Mouse (Mus musculus) heart, postnatal 14 days (tissue): ENCODE measurements at regions not wholly inside any gene's neighbourhood (a gene's known extent, or its start where the extent isn't known, plus 50 kb on each side); places are given as distances from the start of the nearest gene placed in this dataset.

ENCODE experiments used
- DNase-seq, 2 experiments: peaks; one replicate each; pipeline ENCODE4 v3.0.0; 2021 to 2022
- intact Hi-C: fragments of 180-260 bp; cut with DNase I; formaldehyde crosslinking; loops from one replicate; pipeline ENCODE4 v1.15.1; 2025

- no peak for DNase-seq
- intact Hi-C loops: no loop called here
Observed at GRCm38 (mm10) chr12:26562858-26563257, 93.9 kb downstream of the Cmpk2 start.

- DNase-seq: no peak
- intact Hi-C loops: no loop called here
Observed at GRCm38 (mm10) chr12:26559560-26559959, 90.6 kb downstream of the Cmpk2 start.

GRCm38 (mm10) chr12:26557411-26557810 is 88.4 kb downstream of the Cmpk2 start:
- intact Hi-C loops: no loop called here
- no peak for DNase-seq

- intact Hi-C loops: no loop called here
- no peak for DNase-seq
Observed at GRCm38 (mm10) chr12:26551168-26551926, 82.3 kb downstream of the Cmpk2 start.

- DNase-seq: no peak
- intact Hi-C loops: no loop called here
Observed at GRCm38 (mm10) chr12:26547466-26547865, 78.5 kb downstream of the Cmpk2 start.

GRCm38 (mm10) chr12:26546361-26546760 is 77.4 kb downstream of the Cmpk2 start:
- peak in 1 of 2 experiments; percentile 28 for DNase-seq
- intact Hi-C loops: no loop called here

GRCm38 (mm10) chr12:26543463-26543862 is 74.5 kb downstream of the Cmpk2 start:
- intact Hi-C loops: loop anchor here (5.0 kb wide), 1 partner anchor 1044 kb away; no protein-coding TSS in a partner anchor
- no peak for DNase-seq

GRCm38 (mm10) chr12:26542451-26542850 is 73.4 kb downstream of the Cmpk2 start:
- DNase-seq: no peak
- intact Hi-C loops: loop anchor here (5.0 kb wide), 1 partner anchor 1045 kb away; no protein-coding TSS in a partner anchor

GRCm38 (mm10) chr12:26535261-26535890 is 66.4 kb downstream of the Cmpk2 start:
- intact Hi-C loops: loop anchor here (10.0 kb wide), 1 partner anchor 809 kb away; the partner anchor contains the start of gene Sox11
- no peak for DNase-seq

- DNase-seq: no peak
- intact Hi-C loops: loop anchor here (10.0 kb wide), 1 partner anchor 810 kb away; the partner anchor contains the start of gene Sox11
Observed at GRCm38 (mm10) chr12:26534229-26535105, 65.5 kb downstream of the Cmpk2 start.

- no peak for DNase-seq
- intact Hi-C loops: loop anchor here (1.0 to 10.0 kb wide), 2 partner anchors 811 to 1899 kb away; partner anchors contain the start of gene Sox11
Observed at GRCm38 (mm10) chr12:26533641-26534151, 64.7 kb downstream of the Cmpk2 start.

- DNase-seq: peak; percentile 78 to 85
- intact Hi-C loops: loop anchor here (1.0 to 10.0 kb wide), 2 partner anchors 812 to 1899 kb away; partner anchors contain the start of gene Sox11
Observed at GRCm38 (mm10) chr12:26532823-26533640, 64.0 kb downstream of the Cmpk2 start.

- no peak for DNase-seq
- intact Hi-C loops: loop anchor here (10.0 kb wide), 1 partner anchor 813 kb away; the partner anchor contains the start of gene Sox11
Observed at GRCm38 (mm10) chr12:26532076-26532475, 63.1 kb downstream of the Cmpk2 start.
